Comparison of ENCODE assay signal across 8 mouse cellular contexts in genomic region chrX:106603386-106603785, GRCm38 (mm10). TPM values are rescaled to one million over a fixed set of nuclear protein-coding genes. Genes with fewer than 3 reads are reported as not detected.
DNase-seq lines count a peak whose midpoint lies in the region; ATAC-seq and TF ChIP-seq lines count a peak whose summit lies in the region.

Cysltr1 (minus strand) TSS chrX:106603679.

- no peaks in the 10 kb centered on the region for H3K36me3 ChIP-seq in kidney, embryonic 14.5 days (ENCODE audit: control insufficient read depth, insufficient read depth, low read length)
- H3K36me3 ChIP-seq in macrophage (ENCODE audit: inconsistent target) = no peaks in the 10 kb centered on the region

- peak within 1 kb of the TSS; percentile 8; the same call in 1 of the 2 replicates for H3K4me3 ChIP-seq in kidney, embryonic 14.5 days (ENCODE audit: low read length)
- peak within 1 kb of the TSS; percentile 42 for H3K4me3 ChIP-seq in macrophage (ENCODE audit: inconsistent target)
- H3K4me3 ChIP-seq in layer of hippocampus, adult 2 months = no peak within 1 kb of the TSS

- H3K27me3 ChIP-seq in kidney, embryonic 14.5 days (ENCODE audit: control insufficient read depth, insufficient read depth, low read length) = no peaks in the 10 kb centered on the region; the same call in 1 of the 2 replicates

- peak; percentile 49; the same call in 1 of the 2 replicates for ATAC-seq in kidney, embryonic 14.5 days (ENCODE audit: low FRiP score, low TSS enrichment)

- H3K9ac ChIP-seq in kidney, embryonic 14.5 days (ENCODE audit: low read depth, low read length) = 0 out of 2 replicates have a peak within 1 kb of the TSS, but pooled peaks have one; percentile 28

- H3K9me3 ChIP-seq in kidney, embryonic 14.5 days (ENCODE audit: control insufficient read depth, low read length) = no peaks in the 10 kb centered on the region

- H3K79me2 ChIP-seq in macrophage (ENCODE audit: inconsistent target) = peaks cover 45% of the 10 kb centered on the region

- DNase-seq in thymus, postnatal 14 days = peak; percentile 2
- no peak for DNase-seq in thymus, postnatal 36 days
- DNase-seq in heart, adult 9 months (ENCODE audit: low spot score in 2 of 2) = peak; percentile 19 to 24
- no peak for DNase-seq in right cerebral cortex, postnatal 14 days
- no peak for DNase-seq in layer of hippocampus, adult 2 months (ENCODE audit: low spot score in 2 of 2)
- no peak for DNase-seq in spleen, postnatal 14 days (ENCODE audit: low spot score in 2 of 2)

- no peak within 1 kb of the TSS; the same call in 1 of the 2 replicates for H3K27ac ChIP-seq in kidney, embryonic 14.5 days (ENCODE audit: low read depth, low read length)
- peak within 1 kb of the TSS; percentile 86 for H3K27ac ChIP-seq in macrophage
- no peak within 1 kb of the TSS for H3K27ac ChIP-seq in layer of hippocampus, adult 2 months

- H3K4me1 ChIP-seq in kidney, embryonic 14.5 days (ENCODE audit: control insufficient read depth, insufficient read depth, low read length) = no peaks in the 10 kb centered on the region

- WGBS in kidney, embryonic 14.5 days = 30% methylated on average over 6 of the region's 6 CpGs
- WGBS in macrophage (ENCODE audit: missing documents) = 13% methylated on average over 6 of the region's 6 CpGs

- no peak for TF ChIP-seq CTCF in layer of hippocampus, adult 2 months (conservative IDR thresholded peaks at IDR 0.05)

- peak within 1 kb of the TSS; percentile 32 for H3K4me2 ChIP-seq in kidney, embryonic 14.5 days (replicated peaks; ENCODE audit: low read depth, low read length)

RNA-seq across cellular contexts. Expression of gene Cysltr1, which starts in this region (rescaled TPM):
- 3.1 and 3.5 TPM in 2 replicates for polyA plus RNA-seq in kidney, embryonic 14.5 days (2014; fragmentation: Nextera tagmentation; extraction: Ambion mirVana)
- total RNA-seq in macrophage (2018; cell fraction: chromatin; rRNA removed) = 10 to 100 TPM in 3 of 26 experiments, 1 to 10 TPM in 20, under 1 TPM in 3; 0.56 to 10.9 (median 3.3) TPM
- 10 to 100 TPM in 22 of 26 experiments, 1 to 10 TPM in 4; 7.2 to 24.4 (median 15.1) TPM for total RNA-seq in macrophage (2018; cell fraction: cytosol; rRNA removed)
- 10 to 100 TPM in 17 of 26 experiments, 1 to 10 TPM in 9; 3.8 to 40.1 (median 12.3) TPM for total RNA-seq in macrophage (2018; cell fraction: nucleus; rRNA removed)
- polyA plus RNA-seq in macrophage (2018) = 13.7 to 15.9 TPM (median 14.0 TPM) in 3 replicates
- under 1 TPM; 0.15 to 0.77 TPM for total RNA-seq in layer of hippocampus, adult 2 months (2021)

Comparison
In these comparisons a context has a peak if more than half of its experiments do, and no peak if none do; other contexts are left out.
1. DNase-seq: peak in thymus, postnatal 14 days (single experiment) and heart, adult 9 months (2 of 2); none in thymus, postnatal 36 days (0 of 2), right cerebral cortex, postnatal 14 days (single experiment), layer of hippocampus, adult 2 months (0 of 2) and spleen, postnatal 14 days (0 of 2).